Mouse (Mus musculus) embryonic facial prominence, embryonic 14.5 days (tissue): ENCODE measurements around the gene Hnf4a. TPM values are rescaled to one million over a fixed set of nuclear protein-coding genes. Genes with fewer than 3 reads are reported as not detected.
A peak's percentile ranks its signal among the peaks of the same experiment; 100 is the strongest.

Source experiments
- ATAC-seq: fragments of 200-750 bp; cut with Nextera tagmentation; 2 replicates; pipeline ENCODE4 v1.8.0; 2017; ENCODE audit warnings: low read depth, moderate number of reproducible peaks, moderate TSS enrichment
- DNase-seq: peaks from one replicate; pipeline ENCODE4 v3.0.0-alpha.2; 2015; ENCODE audit warnings: low spot score
- H3K27ac ChIP-seq: fragments of 300-500 bp; sonication (generic); replicated peaks from 2 replicates; pipeline ENCODE4 v1.5.1; 2014; ENCODE audit warnings: low read depth, mild to moderate bottlenecking, low read length, moderate library complexity
- H3K27me3 ChIP-seq: fragments of 300-500 bp; sonication (generic); replicated peaks from 2 replicates; pipeline ENCODE4 v1.6.1; 2014; ENCODE audit warnings: low read length; ENCODE audit not compliant: control insufficient read depth, insufficient read depth
- H3K36me3 ChIP-seq: fragments of 300-500 bp; sonication (generic); 2 replicates; pipeline ENCODE4 v1.6.1; 2014; ENCODE audit warnings: low read length, mixed read lengths; ENCODE audit not compliant: control insufficient read depth, insufficient read depth
- H3K4me1 ChIP-seq: fragments of 300-500 bp; sonication (generic); 2 replicates; pipeline ENCODE4 v1.6.1; 2014; ENCODE audit warnings: antibody characterized with exemption, low read length; ENCODE audit not compliant: control insufficient read depth, insufficient read depth
- H3K4me2 ChIP-seq: fragments of 300-500 bp; sonication (generic); 2 replicates; pipeline ENCODE4 v1.6.1; 2014; ENCODE audit warnings: low read depth, mild to moderate bottlenecking, low read length, moderate library complexity, mixed read lengths
- H3K4me3 ChIP-seq: fragments of 300-500 bp; sonication (generic); 2 replicates; pipeline ENCODE4 v1.5.1; 2014; ENCODE audit warnings: low read depth, mild to moderate bottlenecking, low read length
- H3K9ac ChIP-seq: fragments of 300-500 bp; sonication (generic); 2 replicates; pipeline ENCODE4 v1.6.1; 2014; ENCODE audit warnings: low read depth, mild to moderate bottlenecking, low read length, moderate library complexity, mixed read lengths
- H3K9me3 ChIP-seq: fragments of 300-500 bp; sonication (generic); 2 replicates; pipeline ENCODE4 v1.6.1; 2016; ENCODE audit warnings: low read length; ENCODE audit not compliant: control insufficient read depth
- WGBS: fragments of 180-500 bp; shearing (Covaris S2); extraction: QIAGEN DNeasy Blood & Tissue Kit; methylation state at CpG from one replicate; pipeline ENCODE4 v1.1.7; 2014; 5-methylcytosine and 5-hydroxymethylcytosine counted together
- polyA plus RNA-seq: library from polyadenylated mRNA; unstranded; fragments of >200 nt; fragmentation: Nextera tagmentation; extraction: Ambion mirVana; gene quantifications from 2 replicates; pipeline ENCODE4 v1.2.1, GENCODE M21; 2014

The Hnf4a gene
- polyA plus RNA-seq, 1 experiment from 2014 or later = not detected

GRCm38 (mm10) chr2:163608008-163608407 is 101.4 kb downstream of the Hnf4a start:
- DNase-seq (peak; percentile 10), ATAC-seq (0 out of 2 replicates have a peak, but pooled peaks have one; percentile 12)
- H3K27ac ChIP-seq = no peak overlapping the region
- WGBS = 73% methylated on average over 7 of the region's 7 CpGs
- peaks cover 41% of the 10 kb centered on the region for H3K36me3 ChIP-seq
- H3K4me3 ChIP-seq = no peak overlapping the region
- no peaks in the 10 kb centered on the region for H3K9me3 ChIP-seq
- no peak overlapping the region for H3K4me2 ChIP-seq
- no peaks in the 10 kb centered on the region for H3K27me3 ChIP-seq
- H3K9ac ChIP-seq = no peak overlapping the region
- H3K4me1 ChIP-seq = peaks cover 4% of the 10 kb centered on the region

DNA sequence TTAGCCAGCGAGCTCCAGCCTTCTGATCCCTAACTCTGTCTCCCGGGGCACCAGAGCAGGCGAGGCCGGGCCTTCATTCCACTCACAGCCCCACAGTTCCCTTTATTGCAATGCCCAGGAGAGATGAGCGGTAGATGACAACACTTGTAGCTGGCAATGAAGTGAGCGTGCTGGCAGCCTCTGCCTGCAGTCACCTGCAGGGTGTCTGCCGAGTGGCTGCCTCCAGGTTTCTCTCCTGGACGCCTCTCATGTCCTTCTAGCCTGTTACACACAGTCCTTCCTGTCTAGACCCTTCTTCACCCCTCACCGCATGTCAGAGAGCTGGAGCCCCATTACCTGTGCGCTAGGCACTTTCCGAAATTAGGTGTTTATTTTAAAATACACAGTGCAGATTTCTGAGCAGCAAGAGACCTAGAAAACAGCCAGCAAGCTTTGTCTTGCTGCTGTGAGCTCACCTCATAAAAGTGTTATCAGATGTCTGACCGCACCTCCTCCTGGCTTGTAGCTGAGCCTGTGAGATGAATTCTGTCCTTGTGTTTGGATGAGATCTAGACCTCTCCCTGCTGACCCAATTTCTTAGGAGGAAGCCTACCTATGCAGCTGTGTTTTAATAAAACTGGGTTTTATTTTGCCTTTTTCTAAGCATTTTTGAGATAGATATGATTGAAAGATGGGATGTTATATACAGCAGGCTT is 102.8 kb downstream of the Hnf4a start:
- H3K36me3 ChIP-seq = peaks cover 55% of the 10 kb centered on the region
- no peak overlapping the region for H3K27ac ChIP-seq
- no peaks in the 10 kb centered on the region for H3K9me3 ChIP-seq
- ATAC-seq (no peak), DNase-seq (no peak)
- no peaks in the 10 kb centered on the region for H3K4me1 ChIP-seq
- no peak overlapping the region for H3K4me2 ChIP-seq
- H3K27me3 ChIP-seq = no peaks in the 10 kb centered on the region
- no peak overlapping the region for H3K9ac ChIP-seq
- 81% methylated on average over 12 of the region's 12 CpGs for WGBS
- no peak overlapping the region for H3K4me3 ChIP-seq

DNA sequence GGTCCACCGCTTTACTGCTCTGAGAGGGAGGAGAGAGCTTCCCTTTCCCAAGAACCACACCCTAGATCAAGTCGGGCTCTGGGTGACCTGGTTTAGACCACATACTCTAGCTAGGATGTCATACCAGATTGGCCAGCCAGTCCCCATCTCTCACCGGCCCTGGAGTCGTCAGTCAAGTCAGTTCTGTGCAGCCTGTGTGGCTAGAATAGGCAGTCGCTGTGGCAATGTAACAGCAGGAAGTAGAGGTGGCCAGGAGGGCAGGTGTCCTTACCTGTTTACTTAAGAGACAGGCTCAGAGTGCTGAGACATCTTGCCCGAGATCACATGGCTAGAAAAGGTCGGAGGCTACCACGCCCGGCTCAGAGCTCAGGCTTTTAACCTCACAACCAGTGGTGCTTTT is 104.6 kb downstream of the Hnf4a start:
- no peak for ATAC-seq
- H3K4me1 ChIP-seq = no peaks in the 10 kb centered on the region
- no peaks in the 10 kb centered on the region for H3K27me3 ChIP-seq
- WGBS = 72% methylated on average over 9 of the region's 9 CpGs
- H3K4me2 ChIP-seq = no peak overlapping the region
- no peak for DNase-seq
- no peaks in the 10 kb centered on the region for H3K9me3 ChIP-seq
- no peak overlapping the region for H3K9ac ChIP-seq
- no peak overlapping the region for H3K4me3 ChIP-seq
- no peak overlapping the region for H3K27ac ChIP-seq
- peaks cover 73% of the 10 kb centered on the region for H3K36me3 ChIP-seq

DNA sequence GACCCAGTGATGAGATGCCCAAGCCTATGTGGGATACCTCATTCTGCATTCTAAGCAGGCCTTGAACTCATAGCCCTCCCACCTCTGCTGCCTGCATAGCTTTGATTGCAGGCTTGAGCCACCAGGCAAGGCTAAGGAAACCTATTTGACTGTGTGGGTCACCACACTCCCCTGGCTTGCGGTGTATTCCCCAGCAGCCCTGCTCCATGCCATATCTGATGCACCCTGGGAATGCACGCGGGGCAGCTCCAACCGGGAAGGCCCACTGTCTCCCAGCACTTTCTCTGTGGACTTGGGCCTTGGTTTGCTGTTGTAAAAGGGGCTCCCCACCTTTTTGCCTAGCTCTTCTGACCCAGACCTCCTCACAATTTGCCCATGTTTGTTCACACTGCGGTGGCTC is 106.6 kb downstream of the Hnf4a start:
- no peak overlapping the region for H3K4me3 ChIP-seq
- no peak for DNase-seq
- H3K36me3 ChIP-seq = peaks cover 82% of the 10 kb centered on the region
- H3K4me2 ChIP-seq = no peak overlapping the region
- 96% methylated on average over 5 of the region's 5 CpGs for WGBS
- no peak for ATAC-seq
- H3K27me3 ChIP-seq = no peaks in the 10 kb centered on the region
- no peak overlapping the region for H3K27ac ChIP-seq
- H3K9me3 ChIP-seq = no peaks in the 10 kb centered on the region
- no peak overlapping the region for H3K9ac ChIP-seq
- no peaks in the 10 kb centered on the region for H3K4me1 ChIP-seq

DNA sequence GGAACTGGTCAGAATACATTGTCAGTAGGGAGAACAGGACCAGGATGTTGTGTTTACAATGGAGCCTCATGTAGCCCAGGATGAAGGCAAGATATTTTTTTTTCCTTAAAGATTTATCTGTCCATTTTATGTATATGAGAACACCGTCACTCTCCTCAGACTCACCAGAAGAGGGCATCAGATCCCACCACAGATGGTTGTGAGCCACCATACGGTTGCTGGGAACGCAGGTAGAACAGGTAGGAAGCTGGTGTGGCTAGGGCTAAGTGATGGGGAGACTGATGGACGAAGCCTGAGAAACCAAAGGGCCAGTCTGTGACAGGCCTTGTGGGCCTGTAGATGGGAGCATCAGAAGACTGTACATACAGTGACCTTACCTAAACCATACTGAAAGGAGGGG is 107.4 kb downstream of the Hnf4a start:
- no peak overlapping the region for H3K9ac ChIP-seq
- no peaks in the 10 kb centered on the region for H3K4me1 ChIP-seq
- H3K4me3 ChIP-seq = no peak overlapping the region
- no peaks in the 10 kb centered on the region for H3K27me3 ChIP-seq
- H3K36me3 ChIP-seq = peaks cover 89% of the 10 kb centered on the region
- DNase-seq (no peak), ATAC-seq (no peak)
- H3K4me2 ChIP-seq = no peak overlapping the region
- WGBS = 92% methylated on average over 4 of the region's 4 CpGs
- H3K9me3 ChIP-seq = no peaks in the 10 kb centered on the region
- H3K27ac ChIP-seq = no peak overlapping the region

- Histone ChIP-seq H3K36me3 (peaks cover 93% of the 10 kb centered on the region), H3K27ac (no peak overlapping the region), H3K9me3 (no peaks in the 10 kb centered on the region), H3K4me1 (no peaks in the 10 kb centered on the region), H3K4me3 (no peak overlapping the region), H3K4me2 (no peak overlapping the region), H3K27me3 (no peaks in the 10 kb centered on the region), H3K9ac (no peak overlapping the region)
- DNase-seq (no peak), ATAC-seq (no peak)
- 95% methylated on average over 9 of the region's 9 CpGs for WGBS
These were observed 108.8 kb downstream of the Hnf4a start for GRCm38 (mm10) chr2:163615401-163615800.

GRCm38 (mm10) chr2:163615906-163616651 is 109.5 kb downstream of the Hnf4a start:
- H3K4me3 ChIP-seq = no peak overlapping the region
- ATAC-seq = no peak
- H3K9ac ChIP-seq = no peak overlapping the region
- no peak overlapping the region for H3K4me2 ChIP-seq
- no peaks in the 10 kb centered on the region for H3K4me1 ChIP-seq
- H3K27me3 ChIP-seq = no peaks in the 10 kb centered on the region
- H3K36me3 ChIP-seq = peaks cover 97% of the 10 kb centered on the region
- no peak for DNase-seq
- WGBS = 88% methylated on average over 4 of the region's 4 CpGs
- no peak overlapping the region for H3K27ac ChIP-seq
- H3K9me3 ChIP-seq = no peaks in the 10 kb centered on the region

- Histone ChIP-seq H3K27ac (no peak overlapping the region), H3K4me2 (no peak overlapping the region), H3K4me3 (no peak overlapping the region), H3K27me3 (no peaks in the 10 kb centered on the region), H3K9ac (no peak overlapping the region), H3K4me1 (no peaks in the 10 kb centered on the region), H3K9me3 (no peaks in the 10 kb centered on the region), H3K36me3 (peaks cover 95% of the 10 kb centered on the region)
- no peak for DNase-seq
- ATAC-seq = no peak
- WGBS = 81% methylated on average over 3 of the region's 3 CpGs
These were observed 110.1 kb downstream of the Hnf4a start for GRCm38 (mm10) chr2:163616652-163617227.
